Mouse (Mus musculus) left cerebral cortex, postnatal 14 days (tissue): Measurements from ENCODE around the gene Calr4. TPM values are rescaled to one million over a fixed set of nuclear protein-coding genes. Genes with fewer than 3 reads are reported as not detected.

Experiments
- DNase-seq, 2 experiments: peaks; one replicate each; pipeline ENCODE4 v3.0.0; 2021 to 2022; ENCODE audit warnings: low spot score in 2 of 2, mixed read lengths in 1 of 2
- intact Hi-C: fragments of 180-260 bp; cut with DNase I; formaldehyde crosslinking; loops from one replicate; pipeline ENCODE4 v1.15.1; 2025
- total RNA-seq, 2 experiments: library from RNA; stranded (reverse); gene quantifications; 2 replicates each; pipeline ENCODE4 v1.2.3; 2021

Gene Calr4
- total RNA-seq, 2 experiments from 2014 or later = 0.22 to 0.51 TPM

DNA sequence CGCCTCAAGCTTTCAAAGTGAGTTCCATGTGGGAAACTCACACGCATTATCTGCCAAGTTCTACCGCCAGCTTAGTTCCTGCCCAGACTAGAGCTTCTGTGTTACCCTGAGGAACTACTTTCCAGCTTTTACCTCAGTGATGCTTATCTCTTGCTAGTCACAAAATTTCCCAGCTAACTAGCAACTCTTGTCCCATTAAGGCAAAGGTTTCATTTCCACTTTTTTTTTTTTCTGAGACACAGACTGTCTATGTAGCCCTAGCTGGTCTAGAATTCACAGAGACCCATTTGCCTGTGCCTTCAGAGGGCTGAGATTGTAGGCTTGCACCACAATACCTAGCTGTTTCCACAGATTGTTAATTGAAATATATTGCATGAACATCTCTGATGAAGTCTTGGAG, 33.2 kb downstream of the Calr4 start:
- intact Hi-C loops = no loop called here

DNA sequence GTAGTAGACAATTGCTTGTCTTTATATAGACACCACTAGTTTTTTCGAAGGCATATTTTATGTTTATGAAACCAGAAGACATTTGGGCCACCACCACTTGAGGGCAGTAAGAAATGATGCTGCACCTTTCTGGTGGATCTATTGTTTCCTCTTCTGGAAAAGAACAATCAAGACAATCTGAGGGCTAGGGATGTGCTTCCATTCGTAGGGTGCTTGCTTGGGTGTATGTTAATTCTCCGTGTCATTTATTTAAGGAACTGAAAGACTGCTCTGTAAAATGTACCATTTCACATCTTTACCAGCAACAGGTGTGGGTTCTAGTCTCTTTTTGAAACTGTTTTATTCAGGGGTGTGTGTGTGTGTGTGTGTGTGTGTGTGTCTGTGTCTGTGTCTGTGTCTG, 34.6 kb downstream of the Calr4 start:
- intact Hi-C loops = no loop called here
- no peak for DNase-seq

More for the DNA sequence above, 33.2 kb downstream of the Calr4 start:
- no peak for DNase-seq

DNA sequence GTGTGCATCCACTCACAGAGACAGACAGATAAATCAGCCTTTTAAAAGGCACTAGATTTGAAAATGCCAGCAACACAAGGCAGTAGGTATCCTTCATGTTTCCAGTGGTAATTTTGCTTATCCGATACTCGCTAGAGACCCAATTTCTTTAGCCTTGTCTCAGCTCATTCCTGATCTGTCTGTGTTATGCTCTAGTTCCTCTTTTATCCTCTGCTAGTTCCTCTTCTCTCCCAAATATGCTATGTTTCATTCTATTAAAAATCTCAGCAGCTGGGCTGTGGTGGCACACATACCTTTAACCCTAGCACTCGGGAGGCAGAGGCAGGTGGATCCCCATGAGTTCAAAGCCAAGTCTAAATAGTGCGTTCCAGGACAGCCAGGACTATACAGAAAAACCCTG, 37.5 kb downstream of the Calr4 start:
- no peak for DNase-seq
- intact Hi-C loops = no loop called here

DNA sequence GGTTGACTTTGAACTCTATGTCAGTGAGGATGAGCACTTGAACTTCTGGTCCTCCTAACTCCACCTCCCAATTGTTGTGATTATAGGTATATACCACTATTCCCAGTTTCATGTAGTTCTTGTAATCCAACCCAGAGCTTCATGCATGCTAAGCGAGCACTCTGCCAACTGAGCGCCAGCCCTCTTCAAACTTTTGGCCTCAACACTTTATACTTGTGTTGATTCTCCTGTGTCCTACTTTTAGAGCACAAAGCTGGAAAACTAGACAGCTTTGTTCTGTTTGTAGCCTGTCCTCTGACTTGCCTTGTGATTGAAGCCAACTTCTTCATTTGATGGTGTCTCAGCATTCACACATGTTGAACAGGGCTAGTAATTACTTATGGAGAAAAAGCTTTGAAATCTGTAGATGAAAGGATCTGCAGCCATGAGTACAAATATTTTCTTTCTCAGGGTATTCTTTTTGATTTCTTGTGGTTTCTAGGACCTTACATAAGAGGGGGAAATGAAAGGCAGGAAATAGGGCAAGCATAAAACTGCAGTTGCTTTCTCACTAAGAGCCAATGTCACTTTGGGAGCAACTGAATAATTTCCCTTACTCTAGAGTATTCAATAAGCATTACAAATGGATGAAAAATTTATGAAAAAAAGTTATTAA, 39.4 kb downstream of the Calr4 start:
- DNase-seq = peak in 1 of 2 experiments; percentile 10
- intact Hi-C loops = no loop called here

DNA sequence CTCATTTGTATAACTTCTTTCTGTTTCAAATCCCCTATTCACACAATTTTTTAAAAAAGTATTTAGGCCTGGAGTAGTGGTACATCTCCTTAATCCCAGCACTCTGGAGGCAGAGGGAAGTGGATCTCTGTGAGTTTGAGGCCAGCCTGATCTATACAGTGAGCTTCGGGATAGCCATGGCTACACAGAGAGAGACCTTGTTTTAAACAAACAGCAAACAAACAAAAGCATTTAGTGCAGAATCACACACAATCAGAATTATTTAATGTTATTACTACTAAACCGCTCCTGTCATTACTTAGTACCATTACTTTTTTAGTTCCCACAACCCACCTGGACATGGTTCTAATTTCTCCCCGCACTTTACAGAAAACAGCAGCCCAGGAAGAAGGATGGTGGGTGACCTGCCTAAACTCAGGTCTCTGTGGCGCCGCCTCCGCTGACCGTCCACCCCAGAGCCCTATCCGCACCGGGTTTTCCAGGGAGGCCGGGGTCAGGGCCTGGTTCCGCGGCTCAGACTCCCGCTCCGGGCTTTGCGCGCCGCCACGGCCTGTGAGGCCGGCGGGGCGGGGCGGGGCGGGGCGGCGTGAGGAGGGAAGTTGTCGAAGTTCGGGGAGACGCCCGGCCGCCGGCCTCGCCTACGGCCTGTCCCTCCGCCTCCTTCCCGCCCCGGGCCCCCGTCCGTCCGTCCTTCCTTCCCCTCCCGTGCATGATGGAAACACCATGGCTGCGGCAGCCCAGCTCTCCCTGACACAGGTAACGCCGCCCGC, 45.6 kb downstream of the Calr4 start, which contains the start of gene Eps15:
Gene Eps15, plus strand, starts transcription at position 580 of the 770 bp plus-strand sequence.
- intact Hi-C loops = no loop called here
- DNase-seq = peak; percentile 67 to 80

DNA sequence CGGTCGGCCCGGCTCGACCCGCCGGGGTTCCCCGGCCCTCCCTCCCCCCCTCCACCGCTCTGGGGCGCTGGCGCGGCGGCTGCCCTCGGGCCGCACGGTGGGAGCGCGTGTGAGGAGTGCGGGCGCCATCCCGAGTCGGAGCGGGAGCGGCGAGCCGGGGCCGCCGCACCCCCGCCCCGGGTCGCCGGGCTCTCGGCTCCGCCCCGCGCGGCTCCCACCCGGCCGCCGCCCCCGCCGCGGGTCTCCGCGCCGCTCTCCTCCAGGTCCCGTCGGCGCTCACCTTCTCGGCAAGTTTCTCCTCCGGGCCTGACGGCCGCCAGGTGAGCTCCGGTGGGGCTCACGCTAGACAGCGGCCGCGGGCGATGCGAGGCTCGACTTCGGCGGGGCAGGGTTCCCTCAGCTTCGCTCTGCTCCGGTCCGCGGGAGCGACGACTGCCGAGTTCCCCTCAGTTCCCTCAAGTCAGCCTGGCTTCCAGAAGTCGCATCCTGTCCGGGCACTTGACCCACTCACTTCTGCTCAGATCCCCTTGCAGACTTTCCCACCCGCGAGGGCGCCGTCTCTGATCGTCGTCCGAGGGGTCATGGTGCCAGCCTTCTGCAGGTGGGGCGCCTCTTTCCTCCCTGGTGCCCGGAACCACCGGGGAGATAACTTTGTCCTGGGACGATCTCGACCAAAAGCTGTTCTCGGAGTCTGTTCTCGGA, 46.3 kb downstream of the Calr4 start:
- DNase-seq = peak in 1 of 2 experiments; percentile 4
- intact Hi-C loops = no loop called here

DNA sequence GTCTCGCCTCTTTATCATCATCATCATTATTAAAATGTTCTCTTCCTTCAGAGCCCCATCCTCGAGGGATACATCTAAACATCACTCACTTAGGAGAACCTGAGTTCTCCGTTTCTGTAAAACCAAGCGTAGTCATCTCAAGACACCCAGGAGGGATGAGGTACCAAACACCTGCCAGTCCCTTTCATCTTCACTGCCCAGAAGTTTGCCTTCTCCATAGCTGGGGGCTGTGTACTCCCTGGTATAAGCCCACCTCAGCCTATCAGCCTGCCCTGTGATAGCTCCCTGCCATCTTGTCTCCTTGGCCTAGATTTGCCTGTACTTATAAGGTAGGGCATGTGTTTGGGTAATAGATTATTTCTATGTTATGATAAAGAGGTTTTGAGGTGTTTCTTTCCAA, 46.9 kb downstream of the Calr4 start:
- intact Hi-C loops = no loop called here
- no peak for DNase-seq

DNA sequence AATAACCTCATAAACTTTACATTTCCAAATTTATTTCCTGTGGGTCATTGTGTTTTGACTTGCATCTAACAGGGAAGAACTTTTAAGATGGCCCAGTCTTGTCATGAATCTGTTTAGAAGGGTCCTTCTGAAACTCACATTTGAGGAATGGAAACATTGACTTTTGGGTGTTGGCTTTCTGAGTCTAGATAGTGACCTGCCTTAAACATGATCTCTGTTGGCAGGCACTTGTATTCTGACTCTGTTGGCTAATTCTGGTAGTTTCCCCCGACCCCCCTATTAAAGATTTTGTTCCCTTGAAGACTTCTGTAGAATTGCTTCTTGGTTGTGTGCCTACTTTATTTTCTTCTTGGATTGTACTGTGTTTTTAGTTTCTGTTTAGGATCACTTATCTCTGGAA, 47.7 kb downstream of the Calr4 start:
- DNase-seq = no peak
- intact Hi-C loops = no loop called here

DNA sequence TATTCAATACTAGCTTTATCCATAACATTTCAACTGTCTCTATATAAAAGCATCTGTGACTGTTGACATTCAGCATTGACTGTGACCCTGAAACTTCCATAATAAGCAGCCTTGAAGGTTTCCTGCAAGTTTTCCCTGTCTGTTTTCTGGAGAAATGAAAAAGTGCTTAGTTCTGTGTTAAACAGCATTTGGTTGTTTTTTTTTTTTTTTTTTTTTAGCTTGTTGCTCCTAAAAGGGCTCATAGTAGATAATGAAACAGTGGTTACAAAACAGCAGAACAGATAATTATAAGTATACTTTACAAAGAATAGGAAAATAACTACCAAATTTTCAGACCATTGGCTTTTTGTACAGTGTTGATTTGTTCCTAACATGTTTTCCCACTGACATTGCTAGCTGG, 60.3 kb downstream of the Calr4 start:
- intact Hi-C loops = no loop called here
- no peak for DNase-seq

DNA sequence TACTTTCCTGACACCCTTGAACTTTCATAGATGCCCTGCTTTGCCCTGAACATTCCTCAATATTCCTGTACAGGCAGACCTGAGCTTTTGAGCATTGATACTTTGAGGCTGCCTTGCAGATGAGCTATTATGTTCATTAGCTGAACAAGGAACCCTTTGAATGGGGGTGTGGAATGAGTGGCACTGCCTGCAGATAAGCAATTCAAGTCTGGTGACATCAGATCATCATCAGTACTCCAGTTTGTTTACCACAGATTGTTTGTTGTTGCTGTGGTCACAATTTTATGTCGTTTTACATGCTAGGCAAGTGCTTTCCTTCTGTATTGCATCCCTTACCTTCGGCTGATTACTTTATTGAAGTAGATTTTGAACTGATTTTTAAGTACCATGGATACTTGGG, 62.2 kb downstream of the Calr4 start:
- intact Hi-C loops = no loop called here
- DNase-seq = no peak

DNA sequence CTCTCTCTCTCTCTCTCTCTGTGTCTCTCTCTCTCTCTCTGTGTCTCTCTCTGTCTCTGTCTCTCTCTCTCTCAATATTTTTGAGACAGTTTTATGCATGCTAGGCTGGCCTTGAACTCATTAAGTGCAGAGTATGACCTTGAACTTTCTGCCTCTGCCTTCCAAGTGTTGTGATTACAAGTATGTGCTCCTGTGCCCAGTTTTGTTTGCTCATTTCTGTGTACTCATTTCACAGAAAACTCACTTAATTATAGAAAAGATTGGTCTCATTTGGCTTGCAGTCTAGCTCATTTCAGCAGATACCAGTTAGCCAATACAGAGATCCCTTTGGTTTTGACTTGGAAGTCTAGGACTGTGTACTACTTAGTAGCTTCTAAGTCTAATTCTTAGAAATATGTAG, 64.9 kb downstream of the Calr4 start:
- no peak for DNase-seq

More for the DNA sequence above, 64.9 kb downstream of the Calr4 start:
- intact Hi-C loops = no loop called here

Other genes starting within 250 kb of the Calr4 start
- gene Nrd1, start 233.8 kb upstream of the Calr4 start, total RNA-seq = 100 to 1,000 TPM; 127 to 150 TPM
- gene Osbpl9, start 32.2 kb upstream of the Calr4 start, total RNA-seq = 10 to 100 TPM; 49.5 to 52.2 TPM
- gene Eps15, start 45.8 kb downstream of the Calr4 start, total RNA-seq = 100 to 1,000 TPM; 193 to 197 TPM
- gene Ttc39a, start 172.1 kb downstream of the Calr4 start, total RNA-seq = 1 to 10 TPM; 1.2 to 2.0 TPM